Mouse (Mus musculus): Measurements from ENCODE around the gene Lrrfip1. TPM values are rescaled to one million over a fixed set of nuclear protein-coding genes. Genes with fewer than 3 reads are reported as not detected.

Gene Lrrfip1
- polyA plus RNA-seq, 1 experiment from 2014 or later: 30.0 TPM

DNA sequence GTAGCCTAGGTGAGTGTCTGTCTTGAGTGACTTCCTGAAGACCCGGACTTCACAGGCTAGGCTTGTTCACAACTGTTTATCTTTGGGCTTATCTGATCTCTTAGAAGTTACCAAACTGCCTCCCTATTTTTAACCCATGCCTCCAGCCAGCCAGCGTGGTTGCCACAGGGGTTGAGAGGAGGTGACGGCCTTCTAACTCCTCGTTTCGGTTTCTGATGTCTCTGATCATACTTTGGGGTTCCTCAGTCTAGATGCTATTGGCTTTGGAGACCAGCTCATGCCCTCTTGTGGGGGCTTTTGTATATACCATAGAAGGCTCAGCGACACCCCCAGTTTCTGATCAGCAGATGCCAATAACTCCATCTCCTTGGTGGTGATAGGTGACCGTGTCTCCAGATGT lies 11.7 kb downstream of the Lrrfip1 start:
- no peaks in the 10 kb centered on the region for H3K9me3 ChIP-seq (replicated peaks; ENCODE audit: control insufficient read depth, low read length)
- WGBS: 88% methylated on average over 7 of the region's 7 CpGs
- DNase-seq (ENCODE audit: low spot score) (no peak), ATAC-seq (replicated peaks; ENCODE audit: insufficient number of reproducible peaks, low FRiP score, low TSS enrichment, low read depth) (no peak)
- no peaks in the 10 kb centered on the region; the same call in 1 of the 2 replicates for H3K4me1 ChIP-seq (ENCODE audit: control insufficient read depth, insufficient read depth, low read length)
- no peak overlapping the region for H3K4me2 ChIP-seq (ENCODE audit: low read depth, low read length)
- no peak overlapping the region for H3K9ac ChIP-seq (replicated peaks; ENCODE audit: low read length)
- no peak overlapping the region for H3K4me3 ChIP-seq (ENCODE audit: low read depth, low read length)
- H3K27ac ChIP-seq (replicated peaks; ENCODE audit: low read depth, low read length): no peak overlapping the region
- no peaks in the 10 kb centered on the region for H3K27me3 ChIP-seq (ENCODE audit: control insufficient read depth, insufficient read depth, low read length)
- no peaks in the 10 kb centered on the region for H3K36me3 ChIP-seq (replicated peaks; ENCODE audit: control insufficient read depth, insufficient read depth, low read depth, low read length)

DNA sequence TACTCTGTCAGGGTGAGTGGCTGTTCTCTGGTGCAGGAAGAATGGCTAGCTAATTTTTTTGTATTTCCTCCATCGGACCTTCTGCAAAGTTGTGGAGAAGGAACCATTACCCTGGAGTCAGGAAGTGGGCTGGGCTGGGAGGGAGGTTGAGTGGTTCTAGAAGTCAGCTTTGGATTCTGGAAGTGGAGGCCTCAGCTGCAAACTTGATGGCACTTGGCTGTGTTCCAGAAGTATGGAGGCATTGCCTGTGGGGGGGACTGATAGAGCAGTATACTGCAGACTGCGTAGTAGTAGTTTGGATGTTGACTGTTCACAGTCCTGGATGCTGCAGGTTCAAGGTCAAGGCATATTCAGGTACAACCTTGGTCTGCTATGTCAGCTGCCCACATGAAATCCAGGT lies 12.2 kb downstream of the Lrrfip1 start:
- WGBS: 88% methylated on average over 2 of the region's 2 CpGs
- no peak overlapping the region for H3K4me3 ChIP-seq (ENCODE audit: low read depth, low read length)
- no peak overlapping the region for H3K4me2 ChIP-seq (ENCODE audit: low read depth, low read length)
- H3K27me3 ChIP-seq (ENCODE audit: control insufficient read depth, insufficient read depth, low read length): no peaks in the 10 kb centered on the region
- no peak overlapping the region for H3K9ac ChIP-seq (replicated peaks; ENCODE audit: low read length)
- no peak for DNase-seq (ENCODE audit: low spot score)
- H3K36me3 ChIP-seq (replicated peaks; ENCODE audit: control insufficient read depth, insufficient read depth, low read depth, low read length): no peaks in the 10 kb centered on the region
- no peak for ATAC-seq (replicated peaks; ENCODE audit: insufficient number of reproducible peaks, low FRiP score, low TSS enrichment, low read depth)
- no peaks in the 10 kb centered on the region; the same call in 1 of the 2 replicates for H3K4me1 ChIP-seq (ENCODE audit: control insufficient read depth, insufficient read depth, low read length)
- H3K9me3 ChIP-seq (replicated peaks; ENCODE audit: control insufficient read depth, low read length): no peaks in the 10 kb centered on the region
- no peak overlapping the region for H3K27ac ChIP-seq (replicated peaks; ENCODE audit: low read depth, low read length)

DNA sequence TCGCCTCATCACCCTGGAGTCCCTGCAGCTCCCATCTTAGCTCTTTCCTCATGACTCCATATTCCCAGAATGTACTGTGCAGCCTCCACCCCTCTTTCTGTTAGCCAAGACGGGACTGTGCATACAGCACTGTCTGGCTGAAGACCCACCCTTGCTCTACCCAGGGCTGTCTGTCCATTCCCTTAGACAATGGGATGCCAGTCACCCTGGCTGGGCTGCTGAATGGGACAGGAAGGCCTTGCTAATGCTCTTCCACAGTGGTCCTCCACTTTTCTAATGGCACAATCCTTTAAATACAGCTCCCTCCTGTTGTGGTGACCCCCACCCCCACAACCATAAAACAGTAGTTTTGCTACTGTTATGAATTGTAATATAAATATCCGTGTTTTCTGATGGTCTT lies 12.8 kb downstream of the Lrrfip1 start:
- Histone ChIP-seq H3K9ac (replicated peaks; ENCODE audit: low read length) (no peak overlapping the region), H3K4me3 (ENCODE audit: low read depth, low read length) (no peak overlapping the region), H3K27me3 (ENCODE audit: control insufficient read depth, insufficient read depth, low read length) (no peaks in the 10 kb centered on the region), H3K9me3 (replicated peaks; ENCODE audit: control insufficient read depth, low read length) (no peaks in the 10 kb centered on the region), H3K4me1 (ENCODE audit: control insufficient read depth, insufficient read depth, low read length) (no peaks in the 10 kb centered on the region; the same call in 1 of the 2 replicates), H3K36me3 (replicated peaks; ENCODE audit: control insufficient read depth, insufficient read depth, low read depth, low read length) (no peaks in the 10 kb centered on the region), H3K4me2 (ENCODE audit: low read depth, low read length) (no peak overlapping the region), H3K27ac (replicated peaks; ENCODE audit: low read depth, low read length) (no peak overlapping the region)
- no peak for ATAC-seq (replicated peaks; ENCODE audit: insufficient number of reproducible peaks, low FRiP score, low TSS enrichment, low read depth)
- DNase-seq (ENCODE audit: low spot score): no peak
- WGBS: 88% methylated on average over 3 of the region's 3 CpGs

DNA sequence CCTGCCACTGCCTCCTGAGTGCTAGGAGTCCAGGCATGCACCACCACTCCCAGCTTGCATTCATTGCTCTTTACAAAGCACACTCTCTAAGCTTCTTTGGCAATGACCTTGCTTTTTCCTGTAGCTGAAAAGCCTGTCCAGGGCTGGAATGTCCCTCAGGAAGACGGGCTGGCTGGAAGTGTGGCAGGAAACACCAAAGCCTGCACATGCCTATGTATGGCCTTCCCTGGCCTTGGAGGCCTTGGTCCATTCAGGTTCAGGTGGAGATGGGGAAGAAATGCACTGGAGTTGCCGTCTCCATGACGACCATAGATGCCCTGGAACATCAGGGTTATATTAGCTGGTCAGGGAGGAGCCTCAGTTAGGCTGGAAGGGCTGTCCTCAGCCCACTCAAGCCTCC lies 15.3 kb downstream of the Lrrfip1 start:
- Histone ChIP-seq H3K36me3 (replicated peaks; ENCODE audit: control insufficient read depth, insufficient read depth, low read depth, low read length) (no peaks in the 10 kb centered on the region), H3K9me3 (replicated peaks; ENCODE audit: control insufficient read depth, low read length) (no peaks in the 10 kb centered on the region), H3K27ac (replicated peaks; ENCODE audit: low read depth, low read length) (no peak overlapping the region), H3K4me2 (ENCODE audit: low read depth, low read length) (no peak overlapping the region), H3K4me3 (ENCODE audit: low read depth, low read length) (no peak overlapping the region), H3K27me3 (ENCODE audit: control insufficient read depth, insufficient read depth, low read length) (no peaks in the 10 kb centered on the region), H3K4me1 (ENCODE audit: control insufficient read depth, insufficient read depth, low read length) (no peaks in the 10 kb centered on the region; the same call in 1 of the 2 replicates), H3K9ac (replicated peaks; ENCODE audit: low read length) (no peak overlapping the region)
- DNase-seq (ENCODE audit: low spot score): peak; percentile 36
- no peak for ATAC-seq (replicated peaks; ENCODE audit: insufficient number of reproducible peaks, low FRiP score, low TSS enrichment, low read depth)
- WGBS: 70% methylated on average over 3 of the region's 3 CpGs

DNA sequence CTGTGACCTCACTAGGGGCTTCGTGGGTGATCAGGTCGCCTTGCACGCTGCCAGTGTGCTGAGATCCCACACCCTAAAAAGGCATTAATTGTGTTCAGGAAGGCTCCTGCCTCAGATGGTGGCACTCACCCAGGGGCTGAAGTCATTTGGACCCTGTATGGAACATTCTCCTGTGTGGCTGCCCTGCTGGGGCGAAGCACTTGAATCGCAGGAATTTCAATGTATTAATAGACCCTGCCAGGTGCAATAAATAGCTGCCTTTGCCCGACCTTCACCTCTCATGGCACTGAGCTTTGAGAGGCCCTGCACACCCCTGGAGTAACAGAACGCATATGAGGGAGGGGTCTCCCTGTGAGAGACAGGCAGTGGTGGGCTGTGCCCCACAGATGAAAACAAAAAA lies 17.0 kb downstream of the Lrrfip1 start:
- Histone ChIP-seq H3K4me1 (ENCODE audit: control insufficient read depth, insufficient read depth, low read length) (no peaks in the 10 kb centered on the region; the same call in 1 of the 2 replicates), H3K36me3 (replicated peaks; ENCODE audit: control insufficient read depth, insufficient read depth, low read depth, low read length) (no peaks in the 10 kb centered on the region), H3K4me3 (ENCODE audit: low read depth, low read length) (no peak overlapping the region), H3K27ac (replicated peaks; ENCODE audit: low read depth, low read length) (no peak overlapping the region), H3K27me3 (ENCODE audit: control insufficient read depth, insufficient read depth, low read length) (no peaks in the 10 kb centered on the region), H3K9ac (replicated peaks; ENCODE audit: low read length) (no peak overlapping the region), H3K4me2 (ENCODE audit: low read depth, low read length) (no peak overlapping the region), H3K9me3 (replicated peaks; ENCODE audit: control insufficient read depth, low read length) (no peaks in the 10 kb centered on the region)
- DNase-seq (ENCODE audit: low spot score): no peak
- ATAC-seq (replicated peaks; ENCODE audit: insufficient number of reproducible peaks, low FRiP score, low TSS enrichment, low read depth): no peak
- 78% methylated on average over 7 of the region's 7 CpGs for WGBS

DNA sequence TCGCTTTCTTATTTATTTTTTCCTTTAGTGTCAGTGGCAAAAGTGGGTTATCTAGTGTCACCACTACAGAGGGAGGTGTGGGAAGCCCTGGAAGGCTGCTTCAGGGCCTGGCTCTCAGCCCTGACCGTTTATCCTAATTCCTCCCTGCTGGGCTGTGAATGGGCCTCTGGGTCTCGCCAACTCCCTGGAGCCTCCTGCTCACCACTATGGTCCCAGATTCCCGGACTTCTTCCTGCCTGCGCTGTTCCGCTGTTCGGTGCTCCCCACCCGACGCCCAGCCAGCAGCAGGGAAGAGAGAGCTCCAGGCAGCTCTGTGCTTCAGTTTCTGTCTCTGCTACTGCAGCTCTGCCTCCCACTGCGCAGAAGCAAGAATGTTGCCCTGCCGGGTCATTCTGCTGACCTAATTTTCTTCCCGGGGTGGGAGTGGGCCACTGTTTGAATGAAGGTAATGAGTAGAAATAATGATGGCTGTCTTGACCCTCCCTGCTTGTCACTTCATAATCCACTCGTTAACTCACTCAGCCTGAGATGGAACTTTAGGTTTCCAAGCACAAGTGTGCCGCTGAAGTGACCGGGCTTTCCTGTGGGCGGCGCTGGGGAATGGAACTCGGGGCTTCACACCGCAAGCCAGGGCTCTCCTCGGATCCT lies 18.7 kb downstream of the Lrrfip1 start:
- ATAC-seq (replicated peaks; ENCODE audit: insufficient number of reproducible peaks, low FRiP score, low TSS enrichment, low read depth): no peak; the same call in 1 of the 2 replicates
- 13% methylated on average over 20 of the region's 20 CpGs for WGBS
- H3K9ac ChIP-seq (replicated peaks; ENCODE audit: low read length): 0 out of 2 replicates have a peak overlapping the region, but pooled peaks have one; percentile 10
- H3K4me2 ChIP-seq (ENCODE audit: low read depth, low read length): peak overlapping the region; percentile 17; the same call in 1 of the 2 replicates
- no peaks in the 10 kb centered on the region for H3K36me3 ChIP-seq (replicated peaks; ENCODE audit: control insufficient read depth, insufficient read depth, low read depth, low read length)
- no peaks in the 10 kb centered on the region for H3K9me3 ChIP-seq (replicated peaks; ENCODE audit: control insufficient read depth, low read length)
- no peak overlapping the region for H3K4me3 ChIP-seq (ENCODE audit: low read depth, low read length)
- DNase-seq (ENCODE audit: low spot score): peak; percentile 26
- H3K27ac ChIP-seq (replicated peaks; ENCODE audit: low read depth, low read length): 0 out of 2 replicates have a peak overlapping the region, but pooled peaks have one; percentile 8
- no peaks in the 10 kb centered on the region; the same call in 1 of the 2 replicates for H3K4me1 ChIP-seq (ENCODE audit: control insufficient read depth, insufficient read depth, low read length)
- H3K27me3 ChIP-seq (ENCODE audit: control insufficient read depth, insufficient read depth, low read length): no peaks in the 10 kb centered on the region

DNA sequence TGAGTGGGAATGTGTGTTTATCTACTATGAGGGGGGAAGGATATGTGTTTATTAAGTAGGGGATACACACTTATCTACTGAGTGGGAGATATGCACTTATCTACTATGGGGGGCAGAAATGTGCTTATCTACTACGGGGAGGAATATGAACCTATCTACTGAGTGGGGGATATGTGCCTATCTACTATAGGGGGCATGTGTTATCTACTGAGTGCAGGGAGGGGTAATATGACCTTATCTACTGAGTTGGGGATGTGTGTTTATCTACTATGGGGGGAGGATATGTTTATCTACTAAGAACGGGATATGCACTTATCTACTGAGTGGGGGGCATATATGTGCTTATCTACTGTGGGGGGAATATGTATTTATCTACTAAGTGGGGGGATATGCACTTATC lies 20.8 kb downstream of the Lrrfip1 start:
- Histone ChIP-seq H3K27me3 (ENCODE audit: control insufficient read depth, insufficient read depth, low read length) (no peaks in the 10 kb centered on the region), H3K4me2 (ENCODE audit: low read depth, low read length) (no peak overlapping the region), H3K36me3 (replicated peaks; ENCODE audit: control insufficient read depth, insufficient read depth, low read depth, low read length) (no peaks in the 10 kb centered on the region), H3K4me3 (ENCODE audit: low read depth, low read length) (no peak overlapping the region), H3K9ac (replicated peaks; ENCODE audit: low read length) (no peak overlapping the region), H3K27ac (replicated peaks; ENCODE audit: low read depth, low read length) (no peak overlapping the region), H3K9me3 (replicated peaks; ENCODE audit: control insufficient read depth, low read length) (no peaks in the 10 kb centered on the region), H3K4me1 (ENCODE audit: control insufficient read depth, insufficient read depth, low read length) (no peaks in the 10 kb centered on the region)
- ATAC-seq (replicated peaks; ENCODE audit: insufficient number of reproducible peaks, low FRiP score, low TSS enrichment, low read depth) (no peak), DNase-seq (ENCODE audit: low spot score) (no peak)
- WGBS: 86% methylated on average over 2 of the region's 2 CpGs

DNA sequence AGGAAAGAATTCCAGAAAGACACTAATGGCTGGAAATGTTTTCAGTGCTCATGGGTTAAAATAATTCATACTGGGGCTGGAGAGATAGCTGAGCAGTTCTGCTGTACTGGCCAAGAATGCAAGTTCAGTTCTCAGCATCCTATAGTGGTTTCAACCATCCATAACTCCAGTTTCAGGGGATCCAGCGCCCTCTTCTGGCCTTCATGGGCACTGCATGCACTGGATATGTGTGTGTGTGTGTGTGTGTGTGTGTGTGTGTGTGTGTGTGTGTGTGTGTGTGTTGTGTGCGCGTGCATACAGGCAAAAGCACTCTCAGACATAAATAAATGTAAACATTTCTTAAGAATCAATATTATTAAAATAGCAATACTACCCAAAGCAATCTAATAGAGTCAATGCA lies 22.8 kb downstream of the Lrrfip1 start:
- 64% methylated on average over 3 of the region's 3 CpGs for WGBS
- H3K27ac ChIP-seq (replicated peaks; ENCODE audit: low read depth, low read length): no peak overlapping the region

More for the DNA sequence above, 22.8 kb downstream of the Lrrfip1 start:
- Histone ChIP-seq H3K4me2 (ENCODE audit: low read depth, low read length) (no peak overlapping the region), H3K9ac (replicated peaks; ENCODE audit: low read length) (no peak overlapping the region), H3K9me3 (replicated peaks; ENCODE audit: control insufficient read depth, low read length) (no peaks in the 10 kb centered on the region; the same call in 1 of the 2 replicates), H3K4me1 (ENCODE audit: control insufficient read depth, insufficient read depth, low read length) (no peaks in the 10 kb centered on the region), H3K27me3 (ENCODE audit: control insufficient read depth, insufficient read depth, low read length) (no peaks in the 10 kb centered on the region), H3K36me3 (replicated peaks; ENCODE audit: control insufficient read depth, insufficient read depth, low read depth, low read length) (no peaks in the 10 kb centered on the region), H3K4me3 (ENCODE audit: low read depth, low read length) (no peak overlapping the region)
- ATAC-seq (replicated peaks; ENCODE audit: insufficient number of reproducible peaks, low FRiP score, low TSS enrichment, low read depth) (no peak), DNase-seq (ENCODE audit: low spot score) (no peak)

All from embryonic facial prominence, embryonic 11.5 days (tissue).